Mouse (Mus musculus) embryonic facial prominence, embryonic 13.5 days (tissue): ENCODE measurements around the gene Jtb. TPM values are rescaled to one million over a fixed set of nuclear protein-coding genes. Genes with fewer than 3 reads are reported as not detected.

Experiments
- ATAC-seq: fragments of 200-750 bp; cut with Nextera tagmentation; 2 replicates; pipeline ENCODE4 v1.8.0; 2017; ENCODE audit warnings: low read depth; ENCODE audit not compliant: insufficient number of reproducible peaks, insufficient read depth, low FRiP score, low TSS enrichment
- H3K27ac ChIP-seq: fragments of 300-500 bp; sonication (generic); 2 replicates; pipeline ENCODE4 v1.5.1; 2015; ENCODE audit warnings: moderate library complexity, mild to moderate bottlenecking, inconsistent platforms
- H3K27me3 ChIP-seq: fragments of 300-500 bp; sonication (generic); 2 replicates; pipeline ENCODE4 v1.6.1; 2015; ENCODE audit warnings: mild to moderate bottlenecking, inconsistent platforms
- H3K36me3 ChIP-seq: fragments of 300-500 bp; sonication (generic); 2 replicates; pipeline ENCODE4 v1.6.1; 2015; ENCODE audit warnings: mild to moderate bottlenecking, inconsistent platforms
- H3K4me1 ChIP-seq: fragments of 300-500 bp; sonication (generic); 2 replicates; pipeline ENCODE4 v1.6.1; 2015; ENCODE audit warnings: inconsistent platforms
- H3K4me2 ChIP-seq: fragments of 300-500 bp; sonication (generic); 2 replicates; pipeline ENCODE4 v1.6.1; 2015; ENCODE audit warnings: moderate library complexity, mild to moderate bottlenecking, inconsistent platforms
- H3K4me3 ChIP-seq: fragments of 300-500 bp; sonication (generic); 2 replicates; pipeline ENCODE4 v1.5.1; 2015; ENCODE audit warnings: mild to moderate bottlenecking, inconsistent platforms
- H3K9ac ChIP-seq: fragments of 300-500 bp; sonication (generic); 2 replicates; pipeline ENCODE4 v1.6.1; 2015; ENCODE audit warnings: mild to moderate bottlenecking, inconsistent platforms
- H3K9me3 ChIP-seq: fragments of 300-500 bp; sonication (generic); 2 replicates; pipeline ENCODE4 v1.6.1; 2016; ENCODE audit warnings: inconsistent platforms
- WGBS: fragments of 180-500 bp; shearing (Covaris S2); methylation state at CpG from one replicate; pipeline ENCODE4 v1.1.7; 2015; ENCODE audit warnings: mixed read lengths; 5-methylcytosine and 5-hydroxymethylcytosine counted together
- microRNA-seq: library from miRNA; unstranded; fragments of <30 nt; microRNA quantifications from one replicate; pipeline ENCODE4, GENCODE M21; 2016
- polyA plus RNA-seq: library from polyadenylated mRNA; unstranded; fragments of >200 nt; fragmentation: Nextera tagmentation; extraction: Ambion mirVana; gene quantifications from 2 replicates; pipeline ENCODE4 v1.2.1, GENCODE M21; 2015

Jtb gene
- polyA plus RNA-seq, 1 experiment from 2014 or later: 113 TPM

- Histone ChIP-seq H3K9me3 (no peaks in the 10 kb centered on the region), H3K36me3 (peaks cover 63% of the 10 kb centered on the region), H3K9ac (no peak overlapping the region), H3K4me1 (no peaks in the 10 kb centered on the region), H3K27ac (no peak overlapping the region), H3K4me3 (no peak overlapping the region), H3K27me3 (no peaks in the 10 kb centered on the region), H3K4me2 (no peak overlapping the region)
- no peak for ATAC-seq
- 89% methylated on average over 9 of the region's 9 CpGs for WGBS
These were observed 47.8 kb downstream of the Jtb start for GRCm38 (mm10) chr3:90279216-90279615.

DNA sequence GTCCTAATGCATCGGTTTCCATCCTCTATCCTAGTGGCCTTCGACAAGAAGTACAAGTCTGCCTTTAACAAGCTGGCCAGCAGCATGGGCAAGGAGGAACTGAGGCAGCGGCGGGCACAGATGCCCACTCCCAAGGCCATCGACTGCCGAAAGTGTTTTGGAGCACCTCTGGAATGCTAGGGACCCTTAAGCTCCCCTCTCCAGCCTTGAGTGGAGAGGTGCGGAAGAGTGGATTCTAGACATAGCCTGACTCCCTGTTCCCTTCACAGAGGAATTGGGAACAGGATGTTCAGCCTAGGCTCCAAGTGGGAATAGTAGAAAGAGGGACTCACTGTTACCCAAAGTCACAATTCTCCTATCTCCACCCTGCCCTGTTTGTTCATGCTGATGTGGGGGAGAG is 48.3 kb downstream of the Jtb start:
- Histone ChIP-seq H3K4me1 (no peaks in the 10 kb centered on the region), H3K27me3 (no peaks in the 10 kb centered on the region), H3K9ac (no peak overlapping the region), H3K9me3 (no peaks in the 10 kb centered on the region), H3K36me3 (peaks cover 62% of the 10 kb centered on the region), H3K27ac (no peak overlapping the region), H3K4me3 (no peak overlapping the region), H3K4me2 (no peak overlapping the region)
- 93% methylated on average over 7 of the region's 7 CpGs for WGBS
- ATAC-seq: no peak

- no peak for ATAC-seq
- Histone ChIP-seq H3K36me3 (peaks cover 53% of the 10 kb centered on the region), H3K9ac (no peak overlapping the region), H3K27me3 (no peaks in the 10 kb centered on the region), H3K4me3 (no peak overlapping the region), H3K4me2 (no peak overlapping the region), H3K27ac (no peak overlapping the region), H3K4me1 (no peaks in the 10 kb centered on the region), H3K9me3 (no peaks in the 10 kb centered on the region)
- 62% methylated on average over 9 of the region's 9 CpGs for WGBS
These were observed 49.3 kb downstream of the Jtb start for GRCm38 (mm10) chr3:90280708-90281107.

- H3K27ac ChIP-seq: no peak overlapping the region
- ATAC-seq: no peak
- no peaks in the 10 kb centered on the region for H3K27me3 ChIP-seq
- WGBS: 93% methylated on average over 2 of the region's 2 CpGs
- H3K9ac ChIP-seq: no peak overlapping the region
- H3K36me3 ChIP-seq: peaks cover 22% of the 10 kb centered on the region
- H3K9me3 ChIP-seq: no peaks in the 10 kb centered on the region
- no peaks in the 10 kb centered on the region for H3K4me1 ChIP-seq
- no peak overlapping the region for H3K4me2 ChIP-seq
- no peak overlapping the region for H3K4me3 ChIP-seq
These were observed 52.8 kb downstream of the Jtb start for GRCm38 (mm10) chr3:90284150-90284549.

Small RNA genes within 50 kb of the gene (microRNA-seq; reads per million reads assigned to microRNA genes)
- not detected for gene Mir7012

Other genes starting within 250 kb of the Jtb start
- gene Hax1, start 232.8 kb upstream of the Jtb start, polyA plus RNA-seq: 169 and 173 TPM in 2 replicates
- 146 and 149 TPM in 2 replicates for gene 4933434E20Rik, start 180.0 kb upstream of the Jtb start, polyA plus RNA-seq
- gene Ubap2l, start 179.0 kb upstream of the Jtb start, polyA plus RNA-seq: 231 and 255 TPM in 2 replicates
- gene Tpm3, start 158.9 kb upstream of the Jtb start, polyA plus RNA-seq: 496 and 525 TPM in 2 replicates
- 0.30 and 0.44 TPM in 2 replicates for gene Nup210l, start 127.5 kb upstream of the Jtb start, polyA plus RNA-seq
- 1,327 and 1,965 TPM in 2 replicates for gene Rps27, start 17.9 kb upstream of the Jtb start, polyA plus RNA-seq
- gene Rab13, start 17.9 kb upstream of the Jtb start, polyA plus RNA-seq: 35.4 and 38.9 TPM in 2 replicates
- gene Creb3l4, start 11.9 kb downstream of the Jtb start, polyA plus RNA-seq: 8.9 and 9.1 TPM in 2 replicates
- 86.2 and 92.6 TPM in 2 replicates for gene Slc39a1, start 16.6 kb downstream of the Jtb start, polyA plus RNA-seq
- 25.9 and 26.9 TPM in 2 replicates for gene Crtc2, start 22.6 kb downstream of the Jtb start, polyA plus RNA-seq
- gene Dennd4b, start 33.6 kb downstream of the Jtb start, polyA plus RNA-seq: 4.9 and 5.6 TPM in 2 replicates
- 19.0 and 24.5 TPM in 2 replicates for gene Gatad2b, start 61.6 kb downstream of the Jtb start, polyA plus RNA-seq
- gene Slc27a3, start 158.3 kb downstream of the Jtb start, polyA plus RNA-seq: 39.6 and 44.3 TPM in 2 replicates
- 31.0 and 31.1 TPM in 2 replicates for gene Ints3, start 202.0 kb downstream of the Jtb start, polyA plus RNA-seq
- gene Npr1, start 234.3 kb downstream of the Jtb start, polyA plus RNA-seq: 2.8 and 5.0 TPM in 2 replicates
- 265 and 286 TPM in 2 replicates for gene Ilf2, start 244.5 kb downstream of the Jtb start, polyA plus RNA-seq